In genomic region chr19:4557796-4558569, GRCm38 (mm10) we compare ENCODE assay signal across 10 mouse cellular contexts. TPM values are rescaled to one million over a fixed set of nuclear protein-coding genes. Genes with fewer than 3 reads are reported as not detected.
DNase-seq lines count a peak whose midpoint lies in the region; ATAC-seq and TF ChIP-seq lines count a peak whose summit lies in the region.
"Had no signal": no experiment of that assay in that cellular context is flagged by ENCODE, and none has a peak within 500 bp of the region (broad histone marks: within the 10 kb centered on the region; RNA-seq: fewer than 3 reads in every experiment).

No protein-coding gene starts in this region.

- no peak for TF ChIP-seq CTCF in lung, postnatal 0 days (IDR thresholded peaks at IDR 0.05)
- no peak for TF ChIP-seq CTCF in lung, adult 2 months (IDR thresholded peaks at IDR 0.05; ENCODE audit: insufficient read depth, low read length)
- no peak for TF ChIP-seq CTCF in layer of hippocampus, adult 2 months (conservative IDR thresholded peaks at IDR 0.05)
- TF ChIP-seq CTCF in liver, postnatal 0 days (IDR thresholded peaks at IDR 0.05; ENCODE audit: low read depth): no peak

- H3K4me3 ChIP-seq in lung, postnatal 0 days (ENCODE audit: low read depth, low read length): no peak overlapping the region
- no peak overlapping the region for H3K4me3 ChIP-seq in lung, adult 2 months (replicated peaks; ENCODE audit: extremely low read depth, low read depth, low read length)
- no peak overlapping the region for H3K4me3 ChIP-seq in heart, embryonic 14.5 days (ENCODE audit: control insufficient read depth in 1 of 2, insufficient read depth in 1 of 2, low read depth in 1 of 2, low read length in 2 of 2)
- H3K4me3 ChIP-seq in layer of hippocampus, adult 2 months: no peak overlapping the region
- H3K4me3 ChIP-seq in liver, postnatal 0 days (ENCODE audit: low read depth, low read length): peak overlapping the region; percentile 10; the same call in 1 of the 2 replicates
- H3K4me3 ChIP-seq: heart, adult 2 months had no signal

- no peak overlapping the region for H3K9ac ChIP-seq in lung, postnatal 0 days (replicated peaks; ENCODE audit: low read depth)
- H3K9ac ChIP-seq in heart, embryonic 14.5 days (ENCODE audit: low read length): no peak overlapping the region
- H3K9ac ChIP-seq in liver, postnatal 0 days (replicated peaks): peak overlapping the region; percentile 69

- no peak for TF ChIP-seq POLR2A in lung, adult 2 months (IDR thresholded peaks at IDR 0.05; ENCODE audit: borderline replicate concordance, extremely low read depth, low read depth, low read length)

- no peaks in the 10 kb centered on the region for H3K9me3 ChIP-seq in lung, postnatal 0 days (ENCODE audit: low read length)
- H3K9me3 ChIP-seq in heart, embryonic 14.5 days (ENCODE audit: control insufficient read depth, low read length): no peaks in the 10 kb centered on the region
- no peaks in the 10 kb centered on the region for H3K9me3 ChIP-seq in liver, postnatal 0 days (ENCODE audit: low read length)

- H3K4me2 ChIP-seq in lung, postnatal 0 days (replicated peaks; ENCODE audit: low read depth, low read length): no peak overlapping the region
- peak overlapping the region; percentile 39 for H3K4me2 ChIP-seq in heart, embryonic 14.5 days (ENCODE audit: low read length)
- H3K4me2 ChIP-seq in liver, postnatal 0 days (ENCODE audit: low read depth, low read length): peak overlapping the region; percentile 66

- no peak for DNase-seq in lung, postnatal 0 days (ENCODE audit: low spot score)
- no peak for DNase-seq in lung, adult 2 months
- DNase-seq in cerebellum, postnatal 10 days: peak; percentile 64 to 77
- peak; percentile 33 to 49 for DNase-seq in layer of hippocampus, adult 2 months (ENCODE audit: low spot score in 2 of 2)
- DNase-seq in liver, postnatal 0 days: no peak
- DNase-seq in yolk sac, embryonic 10.5 days (ENCODE audit: low spot score): no peak
- DNase-seq in urinary bladder, postnatal 25 days (ENCODE audit: low spot score): no peak

- H3K36me3 ChIP-seq in lung, postnatal 0 days (ENCODE audit: insufficient read depth, low read length): no peaks in the 10 kb centered on the region
- H3K36me3 ChIP-seq in heart, embryonic 14.5 days (ENCODE audit: control insufficient read depth, insufficient read depth, low read length): no peaks in the 10 kb centered on the region
- H3K36me3 ChIP-seq in liver, postnatal 0 days (replicated peaks; ENCODE audit: insufficient read depth, low read length): no peaks in the 10 kb centered on the region

- ATAC-seq in lung, postnatal 0 days: peak; percentile 50; the same call in 1 of the 2 replicates
- ATAC-seq in heart, embryonic 14.5 days (ENCODE audit: insufficient number of reproducible peaks, insufficient read depth, low FRiP score, low read depth): no peak; the same call in 1 of the 2 replicates
- peak; percentile 78 for ATAC-seq in liver, postnatal 0 days
- ATAC-seq: Patski had no signal

- no peaks in the 10 kb centered on the region for H3K27me3 ChIP-seq in lung, postnatal 0 days (replicated peaks; ENCODE audit: insufficient read depth, low read length)
- no peaks in the 10 kb centered on the region for H3K27me3 ChIP-seq in heart, embryonic 14.5 days (ENCODE audit: control insufficient read depth, insufficient read depth, low read length)
- no peaks in the 10 kb centered on the region for H3K27me3 ChIP-seq in liver, postnatal 0 days (ENCODE audit: insufficient read depth, low read length)
- H3K27me3 ChIP-seq: Patski had no signal

- no peak for TF ChIP-seq EP300 in lung, postnatal 0 days (IDR thresholded peaks at IDR 0.05)
- no peak for TF ChIP-seq EP300 in liver, postnatal 0 days (IDR thresholded peaks at IDR 0.05; ENCODE audit: low read depth)

- H3K4me1 ChIP-seq in lung, postnatal 0 days (ENCODE audit: insufficient read depth, low read depth, low read length): peaks cover 9% of the 10 kb centered on the region; the same call in 1 of the 2 replicates
- peaks cover 6% of the 10 kb centered on the region for H3K4me1 ChIP-seq in lung, adult 2 months (ENCODE audit: control insufficient read depth, insufficient read depth, low read length)
- peaks cover 13 to 15% of the 10 kb centered on the region in 2 experiments for H3K4me1 ChIP-seq in heart, embryonic 14.5 days (ENCODE audit: control insufficient read depth in 2 of 2, insufficient read depth in 2 of 2, low read length in 2 of 2)
- H3K4me1 ChIP-seq in liver, postnatal 0 days (ENCODE audit: insufficient read depth): peaks cover 58% of the 10 kb centered on the region

- no peak overlapping the region for H3K27ac ChIP-seq in lung, postnatal 0 days (ENCODE audit: low read length)
- H3K27ac ChIP-seq in heart, embryonic 14.5 days (replicated peaks in 1 of 2; ENCODE audit: control insufficient read depth in 1 of 2, insufficient read depth in 1 of 2, low read depth in 2 of 2, low read length in 2 of 2): peak overlapping the region; percentile 20 to 61; a peak in 3 of 4 replicates
- peak overlapping the region; percentile 72 for H3K27ac ChIP-seq in layer of hippocampus, adult 2 months
- H3K27ac ChIP-seq in liver, postnatal 0 days (ENCODE audit: low read depth): peak overlapping the region; percentile 96
- H3K27ac ChIP-seq: heart, adult 2 months had no signal

- 47% methylated on average over 8 of the region's 8 CpGs for WGBS in lung, postnatal 0 days
- WGBS in lung, adult 2 months: 58% methylated on average over 8 of the region's 8 CpGs
- 70% methylated on average over 8 of the region's 8 CpGs for WGBS in heart, embryonic 14.5 days
- 56% methylated on average over 8 of the region's 8 CpGs for WGBS in liver, postnatal 0 days (ENCODE audit: insufficient replicate concordance)

RNA-seq across cellular contexts. Expression of gene Pcx, which starts 47.7 kb away (rescaled TPM):
- 38.6 and 40.9 TPM in 2 replicates for polyA plus RNA-seq in lung, postnatal 0 days (2015; fragmentation: Nextera tagmentation; extraction: Ambion mirVana)
- 52.7 and 62.6 TPM in 2 replicates for polyA plus RNA-seq in lung, adult 2 months (2012; rRNA removed)
- polyA plus RNA-seq in heart, embryonic 14.5 days (2014; fragmentation: Nextera tagmentation; extraction: Ambion mirVana): 8.2 and 8.7 TPM in 2 replicates
- total RNA-seq in layer of hippocampus, adult 2 months (2021): 10 to 100 TPM; 64.1 to 76.0 TPM
- polyA plus RNA-seq in liver, postnatal 0 days (2015; fragmentation: Nextera tagmentation; extraction: Ambion mirVana): 220 and 283 TPM in 2 replicates

RNA-seq across cellular contexts. Expression of gene Lrfn4, which starts 57.5 kb away (rescaled TPM):
- polyA plus RNA-seq in lung, postnatal 0 days (2015; fragmentation: Nextera tagmentation; extraction: Ambion mirVana): 3.2 and 3.4 TPM in 2 replicates
- 24.6 and 28.8 TPM in 2 replicates for polyA plus RNA-seq in lung, adult 2 months (2012; rRNA removed)
- polyA plus RNA-seq in heart, embryonic 14.5 days (2014; fragmentation: Nextera tagmentation; extraction: Ambion mirVana): 5.1 and 6.1 TPM in 2 replicates
- 10 to 100 TPM; 32.8 to 34.6 TPM for total RNA-seq in layer of hippocampus, adult 2 months (2021)
- polyA plus RNA-seq in liver, postnatal 0 days (2015; fragmentation: Nextera tagmentation; extraction: Ambion mirVana): 0.15 and 0.21 TPM in 2 replicates

RNA-seq across cellular contexts. Expression of gene 2010003K11Rik, which starts 59.6 kb away (rescaled TPM):
- polyA plus RNA-seq in lung, postnatal 0 days (2015; fragmentation: Nextera tagmentation; extraction: Ambion mirVana): 0.12 and 0.20 TPM in 2 replicates
- polyA plus RNA-seq in lung, adult 2 months (2012; rRNA removed): 0.23 and 0.82 TPM in 2 replicates
- polyA plus RNA-seq in heart, embryonic 14.5 days (2014; fragmentation: Nextera tagmentation; extraction: Ambion mirVana): not detected in 2 replicates
- not detected for total RNA-seq in layer of hippocampus, adult 2 months (2021)
- 5.8 and 7.6 TPM in 2 replicates for polyA plus RNA-seq in liver, postnatal 0 days (2015; fragmentation: Nextera tagmentation; extraction: Ambion mirVana)
- total RNA-seq: heart, adult 2 months had no signal

Comparison
In these comparisons a context has a peak if more than half of its experiments do, and no peak if none do; other contexts are left out.
1. DNase-seq: peak in cerebellum, postnatal 10 days (2 of 2) and layer of hippocampus, adult 2 months (2 of 2); none in lung, postnatal 0 days (single experiment), lung, adult 2 months (single experiment), liver, postnatal 0 days (single experiment), yolk sac, embryonic 10.5 days (single experiment) and urinary bladder, postnatal 25 days (single experiment).